Mouse (Mus musculus) left cerebral cortex, adult 11 months (tissue): Measurements from ENCODE around the gene Ptgdr2.

Source experiments
- DNase-seq: peaks from one replicate; pipeline ENCODE4 v3.0.0; 2022; ENCODE audit warnings: low spot score

Ptgdr2 gene

DNA sequence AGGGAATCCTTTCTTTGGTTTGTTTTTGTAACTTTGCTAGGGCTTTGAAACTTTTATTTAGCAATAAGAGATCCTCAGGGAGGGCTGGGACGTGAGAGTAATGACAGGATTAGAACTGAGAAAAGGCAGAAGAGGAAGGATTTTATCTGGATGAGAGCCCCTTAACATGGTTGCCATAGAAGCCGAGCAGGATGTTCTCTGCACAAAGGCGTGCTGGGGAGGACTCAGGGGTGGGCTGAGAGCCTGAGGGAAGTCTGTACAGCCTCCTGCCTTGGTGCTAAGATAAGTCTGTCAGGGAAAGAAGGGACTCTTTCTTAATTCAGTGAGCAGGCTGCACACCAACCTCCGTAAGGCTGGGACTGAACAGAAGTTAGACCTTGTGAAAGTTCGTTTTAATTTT is 1.9 kb upstream of the Ptgdr2 start:
- no peak for DNase-seq

DNA sequence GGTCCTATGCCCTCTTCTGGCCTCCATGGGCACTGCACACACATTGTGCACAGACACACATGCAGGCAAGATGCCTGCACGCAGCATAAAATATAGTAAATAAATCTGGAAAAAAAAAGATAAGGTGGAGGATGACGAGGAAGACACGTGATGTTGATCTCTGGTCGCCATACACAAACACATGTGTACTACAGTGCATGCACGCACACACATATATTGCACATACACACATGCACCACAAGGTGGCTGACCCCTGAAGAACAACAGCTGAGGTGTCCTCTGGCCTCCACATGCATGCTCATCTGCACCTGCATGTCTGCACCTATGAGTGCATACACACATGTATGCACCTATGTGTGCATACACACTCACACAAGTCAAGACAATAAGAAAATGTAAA is 883 bp upstream of the Ptgdr2 start:
- no peak for DNase-seq

DNA sequence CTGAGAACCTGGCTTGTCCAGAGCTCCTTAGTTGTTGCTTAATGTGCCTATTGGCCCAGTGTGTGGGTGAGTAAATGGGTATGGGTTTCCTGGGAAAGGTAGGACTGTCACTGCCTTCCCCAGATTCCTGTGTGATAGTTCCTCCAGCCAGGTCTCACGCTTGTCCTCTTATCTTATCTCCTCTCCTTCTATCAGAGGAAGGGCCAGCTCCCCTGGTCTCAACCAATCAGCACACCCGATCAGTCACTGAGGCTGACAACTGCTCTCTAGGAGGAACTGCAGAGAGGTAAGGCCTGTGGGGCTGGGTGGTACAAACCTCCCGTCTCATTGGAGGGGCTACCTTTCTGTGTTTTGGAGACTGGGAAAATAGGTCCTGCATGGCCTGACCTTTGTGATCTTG is 1.8 kb downstream of the Ptgdr2 start:
- DNase-seq = no peak

DNA sequence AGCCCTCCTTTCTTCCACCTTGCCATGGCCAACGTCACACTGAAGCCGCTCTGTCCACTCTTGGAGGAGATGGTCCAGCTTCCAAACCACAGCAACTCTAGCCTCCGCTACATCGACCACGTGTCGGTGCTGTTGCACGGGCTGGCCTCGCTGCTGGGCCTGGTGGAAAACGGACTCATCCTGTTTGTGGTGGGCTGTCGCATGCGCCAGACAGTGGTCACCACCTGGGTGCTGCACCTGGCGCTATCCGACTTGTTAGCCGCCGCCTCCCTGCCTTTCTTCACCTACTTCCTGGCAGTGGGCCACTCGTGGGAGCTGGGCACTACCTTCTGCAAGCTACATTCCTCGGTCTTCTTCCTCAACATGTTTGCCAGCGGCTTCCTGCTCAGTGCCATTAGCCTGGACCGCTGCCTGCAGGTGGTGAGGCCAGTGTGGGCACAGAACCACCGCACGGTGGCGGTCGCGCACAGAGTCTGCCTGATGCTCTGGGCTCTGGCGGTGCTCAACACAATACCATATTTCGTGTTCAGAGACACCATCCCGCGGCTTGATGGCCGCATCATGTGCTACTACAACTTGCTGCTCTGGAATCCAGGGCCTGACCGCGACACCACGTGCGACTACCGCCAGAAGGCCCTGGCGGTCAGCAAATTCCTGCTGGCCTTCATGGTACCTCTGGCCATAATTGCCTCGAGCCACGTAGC is 3.3 kb downstream of the Ptgdr2 start:
- DNase-seq = no peak

DNA sequence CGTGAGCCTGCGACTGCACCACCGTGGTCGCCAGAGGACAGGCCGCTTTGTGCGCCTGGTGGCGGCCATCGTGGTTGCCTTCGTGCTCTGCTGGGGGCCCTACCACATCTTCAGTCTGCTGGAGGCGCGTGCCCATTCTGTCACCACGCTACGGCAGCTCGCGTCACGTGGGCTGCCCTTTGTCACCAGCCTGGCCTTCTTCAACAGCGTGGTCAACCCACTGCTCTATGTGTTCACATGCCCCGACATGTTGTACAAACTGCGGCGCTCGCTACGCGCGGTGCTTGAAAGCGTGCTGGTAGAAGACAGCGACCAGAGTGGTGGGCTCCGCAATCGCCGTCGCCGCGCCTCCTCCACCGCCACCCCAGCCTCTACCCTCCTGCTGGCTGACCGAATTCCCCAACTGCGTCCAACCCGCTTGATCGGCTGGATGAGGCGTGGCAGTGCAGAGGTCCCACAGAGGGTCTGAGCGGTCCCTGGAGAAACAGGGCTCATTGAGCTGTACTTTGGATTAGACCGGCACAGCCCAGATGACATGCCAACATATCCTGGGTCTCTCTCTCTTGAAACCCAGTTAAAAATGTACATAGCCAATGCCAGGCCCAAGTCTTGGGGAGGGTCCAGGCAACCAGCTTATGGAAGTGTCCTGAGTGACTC is 4.0 kb downstream of the Ptgdr2 start:
- no peak for DNase-seq

DNA sequence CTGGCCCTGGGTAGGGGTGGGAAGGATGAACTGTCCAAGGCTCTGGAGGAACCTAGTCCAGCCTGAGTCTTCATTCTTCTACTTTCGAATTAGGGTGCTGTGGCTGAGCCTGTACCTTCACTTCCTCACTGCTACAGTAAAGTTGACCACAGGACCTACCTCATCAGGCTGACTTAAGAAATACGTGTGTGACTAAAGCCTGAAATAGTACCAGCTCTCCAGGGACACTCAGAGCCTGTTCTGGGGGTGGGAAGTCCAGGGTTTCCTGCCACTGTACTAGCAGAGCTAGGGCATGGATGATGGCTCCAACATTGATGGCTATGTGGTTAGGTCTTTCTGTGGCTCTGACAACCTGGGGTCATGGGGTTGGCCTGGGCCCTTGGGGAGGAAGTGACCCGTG is 7.0 kb downstream of the Ptgdr2 start:
- DNase-seq = no peak

DNA sequence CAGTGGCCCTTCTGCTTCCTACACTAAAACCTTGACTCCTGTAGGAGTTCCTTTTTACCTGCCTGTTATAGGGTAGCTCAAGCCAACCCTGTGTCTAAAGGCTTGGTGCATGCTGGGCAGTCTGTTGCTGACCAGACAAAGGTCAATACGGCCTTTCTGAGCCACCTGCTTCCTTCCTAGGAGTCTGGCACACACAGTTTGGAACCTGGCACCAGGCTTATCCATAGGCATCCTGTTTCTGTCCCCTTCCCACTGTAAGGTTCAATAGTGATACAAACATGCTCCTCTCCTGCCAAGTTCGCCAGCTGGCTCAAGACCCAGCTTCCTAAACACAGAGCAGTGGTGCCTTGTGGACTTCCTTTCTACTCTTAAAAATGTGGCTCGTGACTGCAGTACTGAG is 9.5 kb downstream of the Ptgdr2 start:
- no peak for DNase-seq

DNA sequence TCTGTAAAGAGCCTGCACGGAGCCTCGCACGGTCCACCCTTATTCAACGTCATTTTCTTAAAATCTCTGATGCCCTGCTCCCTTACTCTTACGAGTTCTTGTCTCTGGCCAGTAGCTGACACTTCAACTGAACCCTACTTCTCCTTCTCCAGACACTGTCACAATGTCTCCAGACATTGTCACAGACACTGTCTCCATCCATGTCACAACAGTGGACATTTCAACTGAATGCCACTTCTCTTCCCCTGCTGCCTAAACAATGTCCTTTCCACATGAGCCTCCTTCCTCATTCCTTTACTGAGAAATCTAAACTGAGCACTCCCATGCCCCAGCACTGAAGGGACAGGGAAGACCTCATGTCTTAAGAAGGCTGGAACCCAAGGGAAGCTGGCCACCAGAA is 10.3 kb downstream of the Ptgdr2 start:
- no peak for DNase-seq

DNA sequence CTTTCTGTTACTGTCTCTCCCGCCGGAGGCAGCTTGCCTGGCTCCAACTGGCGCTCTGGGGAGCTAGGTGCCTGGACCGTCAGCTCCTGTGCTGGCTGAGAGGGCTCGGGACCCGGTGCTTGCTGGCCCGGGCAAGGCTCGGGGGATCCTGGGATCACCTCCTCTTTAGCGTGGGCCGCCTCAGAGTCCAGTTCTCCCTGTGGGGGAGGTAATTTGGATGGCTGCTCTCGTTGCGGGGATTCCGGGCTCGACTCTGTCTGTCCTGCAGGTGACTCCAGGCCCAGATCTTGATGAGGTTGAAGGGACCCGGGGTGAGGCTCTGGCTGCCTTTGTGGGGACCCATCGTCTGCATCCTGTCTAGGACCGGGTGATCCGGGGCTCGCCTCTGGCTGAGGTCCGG is 11.5 kb downstream of the Ptgdr2 start:
- no peak for DNase-seq

DNA sequence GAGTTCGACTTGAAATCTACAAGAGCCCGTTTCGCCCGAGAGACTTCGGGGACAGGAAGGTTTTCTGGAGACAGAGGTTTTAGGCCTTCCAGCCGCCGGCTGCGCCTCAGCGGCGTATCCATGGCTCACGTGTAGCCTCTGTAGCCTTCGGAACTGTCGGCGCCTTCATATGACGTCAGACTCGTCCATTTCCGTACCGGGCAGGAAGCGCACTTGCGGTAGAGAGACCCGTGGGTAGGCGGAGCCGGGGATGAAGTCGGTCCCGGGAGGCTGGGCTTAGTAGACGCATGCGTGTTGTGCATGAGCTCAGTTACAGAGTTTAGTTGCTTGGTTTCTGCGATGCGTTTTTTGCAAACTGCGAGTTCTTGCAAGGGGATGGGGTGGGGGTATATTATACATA is 12.2 kb downstream of the Ptgdr2 start, which contains the start of gene Ccdc86:
TSS of gene Ccdc86 (minus strand) at position 155 of the 400 bp plus-strand sequence.
- DNase-seq = peak; percentile 93

DNA sequence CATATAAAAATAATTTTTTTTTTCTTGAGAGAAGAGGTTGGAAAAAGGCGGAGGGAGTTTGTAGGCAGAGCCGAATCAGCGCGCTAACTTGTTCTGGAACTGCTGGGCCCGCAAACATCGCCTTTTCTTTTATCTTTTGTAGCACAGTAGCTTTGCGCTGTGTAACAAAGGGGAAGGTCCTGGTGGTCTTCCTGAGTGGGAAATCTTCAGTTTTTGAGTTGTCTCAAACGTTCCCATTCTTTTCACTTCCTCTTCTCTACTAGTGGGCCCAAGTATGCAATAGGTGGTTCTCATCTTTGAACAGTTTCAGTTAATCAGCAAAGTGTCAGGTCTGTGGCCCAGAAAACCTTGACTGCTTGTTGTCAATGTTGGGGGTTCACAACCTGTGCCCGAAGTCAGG is 12.6 kb downstream of the Ptgdr2 start:
- DNase-seq = no peak

DNA sequence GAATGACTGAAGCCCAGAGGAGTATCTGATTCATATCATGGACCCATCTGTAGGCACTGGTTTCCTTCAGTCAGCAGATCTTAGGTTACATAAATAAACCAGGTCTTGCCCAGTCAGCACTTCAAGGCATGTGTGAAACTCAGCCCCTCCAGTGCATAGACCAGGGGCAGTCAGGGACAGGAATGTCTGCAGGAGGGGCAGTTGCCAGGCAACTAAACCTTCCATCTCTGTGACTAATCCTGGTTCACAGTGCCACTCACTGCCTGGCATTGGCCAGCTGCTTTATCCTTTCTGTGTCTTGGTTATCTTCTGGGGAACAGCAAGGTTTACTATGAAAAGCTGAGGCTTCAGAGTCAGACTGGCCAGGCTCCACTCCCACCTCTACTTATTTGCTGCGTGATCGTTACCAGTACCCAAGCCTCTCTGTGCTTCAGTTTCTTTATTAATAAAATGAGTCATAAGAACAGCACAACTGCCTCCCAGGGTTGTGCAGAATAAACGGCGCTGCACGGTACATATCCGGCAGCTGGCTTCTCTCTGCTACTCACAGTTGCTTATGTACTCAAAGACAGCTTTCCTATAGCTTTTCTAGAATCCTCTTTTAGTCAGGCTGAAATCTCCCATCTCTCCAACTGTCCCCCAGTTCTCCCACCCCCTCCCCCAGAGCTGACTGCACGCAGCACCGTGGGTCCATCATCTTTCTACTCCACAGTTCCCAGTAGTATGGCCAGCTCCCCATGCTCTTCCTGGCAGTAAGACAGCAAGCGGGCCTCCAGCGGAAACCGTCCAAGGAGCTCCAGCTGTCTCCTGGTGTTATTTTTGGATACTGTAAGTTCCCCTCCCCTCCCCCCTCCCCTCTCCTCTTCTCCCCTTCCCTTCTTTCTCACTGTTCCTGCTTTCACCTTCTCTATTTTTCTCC is 15.3 kb downstream of the Ptgdr2 start:
- no peak for DNase-seq

DNA sequence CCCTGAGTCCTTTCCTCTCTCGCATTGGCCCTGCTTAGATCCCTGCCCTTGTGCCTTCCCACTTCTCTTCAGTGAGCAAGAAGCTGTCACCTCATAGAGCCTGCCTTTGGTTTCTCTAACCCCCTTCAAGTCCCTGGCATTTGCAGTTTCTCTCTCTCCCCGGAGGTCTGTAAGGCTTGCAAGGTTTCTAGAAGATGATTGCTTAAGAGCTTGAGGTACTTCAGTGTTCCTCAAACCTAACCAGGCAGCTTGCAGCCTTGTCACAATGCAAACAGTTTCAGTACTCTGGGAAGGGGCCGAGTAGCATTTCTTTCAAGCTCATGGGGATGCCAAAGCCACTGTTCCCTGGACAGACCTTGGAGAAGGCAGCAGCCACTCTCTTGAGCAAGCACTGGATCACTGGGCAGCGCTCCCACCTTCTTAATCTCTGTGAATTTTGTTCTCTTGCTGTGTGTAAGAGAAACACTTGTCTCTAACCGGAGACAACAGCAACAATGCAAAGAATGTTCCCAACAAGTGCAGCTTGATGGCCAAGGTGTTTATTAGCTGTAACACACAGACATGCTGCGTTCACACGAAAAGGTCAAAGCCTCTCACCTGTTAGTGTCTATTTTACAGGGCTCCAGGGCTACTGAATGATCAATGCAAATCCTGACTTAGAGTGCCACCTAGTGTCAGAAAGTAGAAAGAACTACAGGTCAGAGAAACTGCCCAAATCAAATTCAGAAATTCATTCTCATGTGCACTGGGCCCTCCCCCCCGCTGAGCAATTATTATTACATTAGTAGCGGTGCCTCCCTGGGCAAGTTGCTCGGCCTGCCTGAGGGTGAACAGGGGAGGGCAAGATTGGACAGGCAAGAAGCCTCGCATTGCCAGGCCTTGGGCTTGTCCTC is 22.4 kb downstream of the Ptgdr2 start:
- no peak for DNase-seq

DNA sequence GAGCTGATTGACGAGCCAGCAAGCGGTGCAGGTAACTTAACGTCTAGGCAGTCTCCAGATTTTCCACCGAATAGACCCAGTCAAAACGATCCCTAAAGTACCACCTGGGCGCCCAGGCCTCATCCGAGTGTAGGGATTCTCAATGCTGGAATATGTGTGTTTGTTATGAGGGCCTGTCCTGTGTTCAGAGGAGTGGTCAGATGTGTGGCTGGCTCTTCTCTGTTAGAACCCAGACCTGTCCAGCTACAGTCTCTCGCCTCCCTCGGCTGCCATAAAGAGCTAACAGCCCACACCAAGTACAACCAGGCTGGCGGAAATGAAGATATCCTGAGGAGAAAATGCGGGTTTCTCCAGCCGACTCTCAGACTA is 23.0 kb downstream of the Ptgdr2 start:
- DNase-seq = no peak

DNA sequence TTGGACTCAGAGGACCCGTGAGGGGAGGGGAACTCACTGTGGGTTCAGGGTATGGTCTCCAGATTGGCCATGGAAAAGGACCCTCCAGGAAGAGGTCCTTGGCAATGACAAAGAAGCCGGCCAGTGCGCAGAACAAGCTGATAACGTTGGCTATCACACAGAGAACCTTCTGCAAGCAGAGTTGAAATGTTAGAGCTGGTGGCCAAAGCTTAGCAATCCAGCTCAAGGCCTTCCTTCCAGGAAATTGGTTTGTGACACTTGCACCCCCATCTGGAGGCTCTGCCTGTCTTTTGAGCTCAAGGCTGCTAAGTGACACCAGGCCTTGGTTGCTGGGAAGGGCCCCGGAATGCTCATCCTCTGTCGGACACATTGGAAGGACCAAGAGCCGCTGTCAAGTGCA is 28.8 kb downstream of the Ptgdr2 start:
- no peak for DNase-seq

DNA sequence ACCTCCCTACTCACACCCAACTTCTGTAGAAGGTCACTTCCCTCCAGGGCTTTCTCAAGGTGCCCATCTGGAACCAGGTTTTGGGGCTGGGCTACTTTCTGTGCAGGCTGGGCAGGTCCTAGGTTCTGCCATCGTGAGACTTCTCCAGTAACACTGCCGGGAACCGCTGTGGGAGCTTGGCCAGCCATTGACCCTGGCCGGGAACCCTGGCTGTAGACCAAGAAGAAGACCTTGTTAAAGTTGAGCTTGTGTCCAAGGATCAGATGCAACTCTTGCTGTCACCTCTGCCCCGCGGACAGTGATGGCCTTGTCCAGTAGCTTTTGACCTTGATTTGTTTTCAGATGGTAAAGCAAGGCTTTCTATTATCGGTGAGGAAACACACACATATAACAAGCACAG is 31.6 kb downstream of the Ptgdr2 start:
- no peak for DNase-seq

DNA sequence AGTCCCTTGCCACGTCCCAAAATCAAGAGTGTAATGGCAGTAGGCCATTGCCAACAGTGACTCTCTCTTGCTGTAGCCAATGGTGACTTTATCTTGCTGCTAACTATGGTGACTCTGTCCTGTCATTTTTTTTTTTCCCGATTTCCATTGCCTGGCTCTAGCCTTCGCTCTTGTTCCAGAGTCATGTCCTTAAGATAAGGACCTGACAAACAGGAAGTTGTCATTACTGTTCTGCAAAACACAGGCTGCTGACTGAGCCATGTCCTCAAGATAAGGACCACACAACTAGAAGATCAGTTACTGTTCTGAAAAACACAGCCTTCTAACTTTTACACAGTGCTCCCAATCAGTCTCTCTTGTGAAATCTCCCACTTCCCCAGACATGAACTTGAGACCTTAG is 33.5 kb downstream of the Ptgdr2 start:
- DNase-seq = no peak

DNA sequence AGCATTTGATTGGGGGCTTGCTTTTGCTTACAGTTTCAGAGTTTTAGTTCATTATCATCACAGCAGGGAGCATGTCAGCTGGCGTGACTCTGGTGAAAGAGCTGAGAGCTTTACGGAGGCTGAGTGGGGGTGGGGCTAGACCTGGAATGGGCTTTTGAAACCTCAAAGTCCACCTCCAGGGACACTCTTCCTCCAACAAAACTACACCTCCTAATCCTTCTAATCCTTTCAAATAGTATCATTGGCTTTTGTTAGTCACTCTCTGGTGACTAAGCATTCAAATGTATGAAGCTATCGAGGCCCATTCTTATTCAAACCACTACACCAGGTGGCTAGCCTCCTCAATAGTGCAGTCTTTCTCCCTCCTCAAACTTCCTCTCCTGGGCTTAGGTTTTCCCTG is 35.7 kb downstream of the Ptgdr2 start:
- DNase-seq = no peak

DNA sequence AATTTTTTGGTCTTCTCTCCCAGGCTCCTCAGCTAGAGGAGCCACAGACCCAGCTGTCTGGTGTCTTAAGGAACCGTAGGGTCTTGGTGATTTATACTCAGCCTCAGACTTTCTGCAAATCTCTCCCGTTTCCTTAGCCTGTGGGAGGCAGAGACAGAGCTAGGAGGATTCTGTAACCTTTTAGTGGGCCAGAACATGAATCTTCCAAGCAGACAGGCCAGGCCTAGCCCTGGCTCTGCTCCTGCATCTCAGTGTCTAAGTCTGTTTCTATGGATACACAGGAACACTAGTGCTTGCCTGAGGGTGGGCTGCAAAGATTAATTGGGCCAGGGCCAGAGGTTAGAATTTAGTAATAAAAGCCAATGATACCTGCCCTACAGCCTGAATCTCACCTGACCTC is 36.2 kb downstream of the Ptgdr2 start:
- DNase-seq = no peak

DNA sequence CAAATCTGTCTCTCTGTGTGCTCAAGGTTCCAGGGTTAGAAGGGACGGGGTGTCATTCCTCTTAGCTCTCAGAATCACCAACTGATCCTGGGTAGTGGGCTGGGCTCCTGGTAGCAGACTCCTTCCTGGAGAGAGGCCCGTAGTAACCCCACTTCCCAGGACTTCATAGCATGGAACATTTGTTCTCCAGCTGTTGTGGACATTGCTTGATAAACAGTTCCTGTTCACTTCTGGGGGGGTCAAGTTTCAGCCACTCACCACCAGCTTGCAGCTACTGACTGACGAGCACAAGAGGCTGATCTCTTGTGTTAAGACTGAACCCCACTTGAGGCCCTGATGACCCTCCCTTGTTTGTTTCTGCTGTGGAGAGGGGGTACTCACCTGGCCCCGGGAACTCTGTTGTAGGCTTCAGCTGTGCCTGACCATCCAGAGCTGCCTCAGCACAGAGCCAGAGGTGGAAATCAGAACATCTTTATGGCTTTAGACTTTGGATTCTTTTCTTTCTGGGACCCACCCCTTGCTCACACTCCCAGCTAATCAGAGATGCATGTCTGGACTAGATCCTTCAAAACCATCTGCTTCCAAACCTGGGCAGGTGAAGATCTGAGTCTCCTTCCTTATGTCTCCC is 37.4 kb downstream of the Ptgdr2 start, which contains the start of gene Ms4a10:
TSS of gene Ms4a10 (minus strand) at position 433 of the 628 bp plus-strand sequence.
- DNase-seq = no peak

DNA sequence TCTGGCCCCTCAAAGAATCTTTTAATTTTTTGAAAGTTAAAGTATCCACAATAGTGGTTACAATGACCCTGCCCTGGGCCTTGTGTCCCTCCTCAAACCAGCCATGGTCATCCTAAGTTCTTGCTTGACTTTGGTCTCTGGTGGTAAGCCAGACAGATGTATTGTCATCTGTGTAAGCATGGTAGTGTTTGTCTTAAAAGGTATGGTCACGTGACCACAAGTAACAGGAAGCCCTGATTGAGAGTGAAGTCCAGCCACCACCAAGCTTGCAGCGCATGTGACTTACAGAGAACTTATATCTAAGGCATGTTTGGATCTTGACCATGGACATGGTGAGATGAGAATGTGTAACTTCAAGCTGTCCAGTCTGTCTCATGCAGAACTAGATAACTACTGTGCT is 38.2 kb downstream of the Ptgdr2 start:
- DNase-seq = no peak
